Mouse (Mus musculus): ENCODE results near the gene Avpi1. TPM values are rescaled to one million over a fixed set of nuclear protein-coding genes. Genes with fewer than 3 reads are reported as not detected.
"Not testable (repeated sequence)": the region's sequence is repeated elsewhere in the genome, so short reads cannot be mapped to it uniquely, and the experiment has no call there.

Avpi1 gene
- polyA plus RNA-seq, 1 experiment from 2014 or later = 23.9 TPM

- H3K27me3 ChIP-seq (ENCODE audit: poor library complexity, severe bottlenecking); H3K9me3 ChIP-seq; H3K4me3 ChIP-seq; H3K27ac ChIP-seq; DNase-seq (ENCODE audit: extremely low spot score, low spot score): not testable (repeated sequence)
- peaks cover 13% of the 10 kb centered on the region for H3K4me1 ChIP-seq
- H3K36me3 ChIP-seq (replicated peaks) = peaks cover 18% of the 10 kb centered on the region
- 96% methylated on average over 5 of the region's 5 CpGs for WGBS
Observed at GRCm38 (mm10) chr19:42081613-42082012, 47.2 kb downstream of the Avpi1 start.

GRCm38 (mm10) chr19:42080469-42080868 is 48.4 kb downstream of the Avpi1 start:
- DNase-seq (ENCODE audit: extremely low spot score, low spot score) = no peak
- WGBS = 89% methylated on average over 11 of the region's 11 CpGs
- Histone ChIP-seq H3K27me3 (ENCODE audit: poor library complexity, severe bottlenecking) (no peaks in the 10 kb centered on the region), H3K36me3 (replicated peaks) (peaks cover 29% of the 10 kb centered on the region), H3K27ac (no peak overlapping the region), H3K4me3 (no peak overlapping the region), H3K4me1 (peaks cover 3% of the 10 kb centered on the region), H3K9me3 (no peaks in the 10 kb centered on the region)

- no peaks in the 10 kb centered on the region for H3K4me1 ChIP-seq
- H3K9me3 ChIP-seq = no peaks in the 10 kb centered on the region
- WGBS = 79% methylated on average over 5 of the region's 5 CpGs
- H3K4me3 ChIP-seq = no peak overlapping the region
- DNase-seq (ENCODE audit: extremely low spot score, low spot score) = no peak
- peaks cover 35% of the 10 kb centered on the region for H3K36me3 ChIP-seq (replicated peaks)
- no peak overlapping the region for H3K27ac ChIP-seq
- H3K27me3 ChIP-seq (ENCODE audit: poor library complexity, severe bottlenecking) = no peaks in the 10 kb centered on the region
Observed at GRCm38 (mm10) chr19:42079950-42080349, 48.9 kb downstream of the Avpi1 start.

- WGBS = 96% methylated on average over 12 of the region's 12 CpGs
- Histone ChIP-seq H3K4me1 (no peaks in the 10 kb centered on the region), H3K36me3 (replicated peaks) (peaks cover 41% of the 10 kb centered on the region), H3K27ac (no peak overlapping the region), H3K9me3 (no peaks in the 10 kb centered on the region), H3K27me3 (ENCODE audit: poor library complexity, severe bottlenecking) (no peaks in the 10 kb centered on the region), H3K4me3 (no peak overlapping the region)
- DNase-seq (ENCODE audit: extremely low spot score, low spot score) = no peak
Observed at GRCm38 (mm10) chr19:42079006-42079405, 49.9 kb downstream of the Avpi1 start.

DNA sequence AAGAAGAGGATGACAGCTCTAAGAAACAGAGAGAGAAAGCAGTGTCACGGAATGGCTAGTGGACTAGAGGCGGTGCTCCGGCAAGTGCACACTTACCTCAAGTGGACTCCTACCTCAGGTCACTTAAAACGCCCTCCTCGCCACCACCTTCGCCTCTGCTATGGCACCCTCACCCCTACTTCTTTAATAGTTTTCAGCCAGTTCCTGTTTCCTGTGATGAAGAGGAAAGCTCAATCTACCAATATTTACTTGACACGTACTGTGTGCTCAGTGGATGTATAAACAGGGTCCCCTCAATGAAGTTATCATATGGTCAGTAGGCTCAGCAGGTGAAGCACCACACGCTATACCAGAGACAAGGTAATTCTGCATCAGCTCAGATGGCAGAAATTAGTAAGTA is 50.3 kb downstream of the Avpi1 start:
- Histone ChIP-seq H3K27me3 (ENCODE audit: poor library complexity, severe bottlenecking) (no peaks in the 10 kb centered on the region), H3K36me3 (replicated peaks) (peaks cover 41% of the 10 kb centered on the region), H3K27ac (no peak overlapping the region), H3K9me3 (no peaks in the 10 kb centered on the region), H3K4me3 (no peak overlapping the region), H3K4me1 (no peaks in the 10 kb centered on the region)
- DNase-seq (ENCODE audit: extremely low spot score, low spot score) = no peak
- 97% methylated on average over 8 of the region's 8 CpGs for WGBS

DNA sequence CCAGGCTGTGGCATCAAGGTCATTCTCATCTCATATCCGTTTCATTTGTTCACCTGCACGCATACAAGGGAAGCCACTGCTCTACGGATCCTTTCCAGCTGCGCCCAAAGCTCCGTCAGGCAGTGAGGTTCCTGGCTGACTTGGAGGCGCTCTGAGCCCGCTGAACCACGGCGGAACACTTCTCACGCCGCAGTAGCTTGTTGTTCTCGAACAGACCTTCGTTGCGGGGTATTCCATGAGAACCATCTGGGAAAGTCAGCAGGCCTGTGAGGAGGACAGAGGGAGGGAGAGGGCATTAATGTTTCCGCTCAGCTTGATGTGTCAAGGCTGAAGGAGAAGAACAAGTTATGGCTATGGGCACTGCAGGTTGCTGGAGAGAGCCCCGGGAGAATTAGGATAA is 52.9 kb downstream of the Avpi1 start:
- Histone ChIP-seq H3K27ac (no peak overlapping the region), H3K4me1 (no peaks in the 10 kb centered on the region), H3K36me3 (replicated peaks) (peaks cover 45% of the 10 kb centered on the region), H3K4me3 (no peak overlapping the region), H3K9me3 (no peaks in the 10 kb centered on the region), H3K27me3 (ENCODE audit: poor library complexity, severe bottlenecking) (no peaks in the 10 kb centered on the region)
- DNase-seq (ENCODE audit: extremely low spot score, low spot score) = no peak
- 94% methylated on average over 16 of the region's 16 CpGs for WGBS

GRCm38 (mm10) chr19:42075051-42075450 is 53.8 kb downstream of the Avpi1 start:
- WGBS = 87% methylated on average over 2 of the region's 2 CpGs
- H3K36me3 ChIP-seq (replicated peaks) = peaks cover 45% of the 10 kb centered on the region

More at GRCm38 (mm10) chr19:42075051-42075450, 53.8 kb downstream of the Avpi1 start:
- H3K27me3 ChIP-seq (ENCODE audit: poor library complexity, severe bottlenecking) = no peaks in the 10 kb centered on the region
- H3K4me1 ChIP-seq = 0 out of 2 replicates have a peak, but pooled peaks cover 2% of the 10 kb centered on the region
- no peak overlapping the region for H3K4me3 ChIP-seq
- H3K9me3 ChIP-seq = no peaks in the 10 kb centered on the region
- H3K27ac ChIP-seq = no peak overlapping the region
- no peak for DNase-seq (ENCODE audit: extremely low spot score, low spot score)

Other genes starting within 250 kb of the Avpi1 start
- gene Rrp12, start 232.9 kb downstream of the Avpi1 start, polyA plus RNA-seq (2016; fragmentation: Nextera tagmentation; extraction: Ambion mirVana) = 43.8 and 43.9 TPM in 2 replicates
- 1,170 and 1,238 TPM in 2 replicates for gene Pgam1, start 217.1 kb downstream of the Avpi1 start, polyA plus RNA-seq (2016; fragmentation: Nextera tagmentation; extraction: Ambion mirVana)
- 101 and 103 TPM in 2 replicates for gene Exosc1, start 195.6 kb downstream of the Avpi1 start, polyA plus RNA-seq (2016; fragmentation: Nextera tagmentation; extraction: Ambion mirVana)
- 85.8 and 92.4 TPM in 2 replicates for gene Zdhhc16, start 195.6 kb downstream of the Avpi1 start, polyA plus RNA-seq (2016; fragmentation: Nextera tagmentation; extraction: Ambion mirVana)
- 35.3 and 42.3 TPM in 2 replicates for gene Mms19, start 147.9 kb downstream of the Avpi1 start, polyA plus RNA-seq (2016; fragmentation: Nextera tagmentation; extraction: Ambion mirVana)
- 9.2 and 9.6 TPM in 2 replicates for gene Ubtd1, start 147.3 kb downstream of the Avpi1 start, polyA plus RNA-seq (2016; fragmentation: Nextera tagmentation; extraction: Ambion mirVana)
- 0.42 TPM in 1 of 2 replicates, not detected in the other for gene Ankrd2, start 93.1 kb downstream of the Avpi1 start, polyA plus RNA-seq (2016; fragmentation: Nextera tagmentation; extraction: Ambion mirVana)
- gene Hoga1, start 83.4 kb downstream of the Avpi1 start, polyA plus RNA-seq (2016; fragmentation: Nextera tagmentation; extraction: Ambion mirVana) = 0.95 and 1.3 TPM in 2 replicates
- gene 4933411K16Rik, start 76.8 kb downstream of the Avpi1 start, polyA plus RNA-seq (2016; fragmentation: Nextera tagmentation; extraction: Ambion mirVana) = not detected in 2 replicates
- 43.1 and 43.4 TPM in 2 replicates for gene Morn4, start 42.7 kb downstream of the Avpi1 start, polyA plus RNA-seq (2016; fragmentation: Nextera tagmentation; extraction: Ambion mirVana)
- gene Pi4k2a, start 38.6 kb downstream of the Avpi1 start, polyA plus RNA-seq (2016; fragmentation: Nextera tagmentation; extraction: Ambion mirVana) = 21.3 and 23.3 TPM in 2 replicates
- 2.4 and 3.1 TPM in 2 replicates for gene Marveld1, start 18.3 kb upstream of the Avpi1 start, polyA plus RNA-seq (2016; fragmentation: Nextera tagmentation; extraction: Ambion mirVana)
- 27.0 and 30.3 TPM in 2 replicates for gene Zfyve27, start 34.9 kb upstream of the Avpi1 start, polyA plus RNA-seq (2016; fragmentation: Nextera tagmentation; extraction: Ambion mirVana)
- 0.14 TPM in 1 of 2 replicates, not detected in the other for gene Sfrp5, start 73.2 kb upstream of the Avpi1 start, polyA plus RNA-seq (2016; fragmentation: Nextera tagmentation; extraction: Ambion mirVana)
- gene Golga7b, start 118.5 kb upstream of the Avpi1 start, polyA plus RNA-seq (2016; fragmentation: Nextera tagmentation; extraction: Ambion mirVana) = 0.59 and 1.0 TPM in 2 replicates